Mouse (Mus musculus): ENCODE results near the gene Hsd3b4. TPM values are rescaled to one million over a fixed set of nuclear protein-coding genes. Genes with fewer than 3 reads are reported as not detected.
"Not testable (repeated sequence)": the region's sequence is repeated elsewhere in the genome, so short reads cannot be mapped to it uniquely, and the experiment has no call there.

Gene Hsd3b4
- polyA plus RNA-seq, 1 experiment, result 0.22 TPM

DNA sequence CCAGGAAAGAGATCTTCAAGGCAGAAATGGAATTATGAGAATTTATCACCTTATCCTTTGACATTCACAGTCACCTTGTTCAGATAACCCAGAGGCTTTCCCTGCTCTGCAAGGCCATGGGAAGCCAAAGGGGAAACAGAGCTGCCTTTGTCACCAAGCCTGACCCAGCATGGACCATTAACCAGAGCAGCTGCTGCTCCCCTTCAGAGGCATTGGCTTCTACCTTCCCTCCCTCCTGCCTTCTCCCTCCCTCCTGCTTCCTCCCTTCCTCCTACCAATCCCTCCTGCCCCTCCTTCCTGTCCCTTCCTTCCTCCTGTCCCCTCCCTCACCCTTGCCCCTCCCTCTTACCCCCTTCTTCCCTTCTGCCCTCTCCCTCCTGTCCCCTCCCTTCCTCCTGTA, 16.1 kb downstream of the Hsd3b4 start:
- not testable (repeated sequence) for DNase-seq; H3K27ac ChIP-seq (ENCODE audit: control insufficient read depth, insufficient read depth, low read length); H3K4me1 ChIP-seq (replicated peaks; ENCODE audit: control insufficient read depth, insufficient read depth, low read length); H3K36me3 ChIP-seq (ENCODE audit: control insufficient read depth, insufficient read depth, low read length); H3K27me3 ChIP-seq (ENCODE audit: control insufficient read depth, insufficient read depth, low read length); H3K4me3 ChIP-seq (ENCODE audit: control insufficient read depth, insufficient read depth, low read length)

DNA sequence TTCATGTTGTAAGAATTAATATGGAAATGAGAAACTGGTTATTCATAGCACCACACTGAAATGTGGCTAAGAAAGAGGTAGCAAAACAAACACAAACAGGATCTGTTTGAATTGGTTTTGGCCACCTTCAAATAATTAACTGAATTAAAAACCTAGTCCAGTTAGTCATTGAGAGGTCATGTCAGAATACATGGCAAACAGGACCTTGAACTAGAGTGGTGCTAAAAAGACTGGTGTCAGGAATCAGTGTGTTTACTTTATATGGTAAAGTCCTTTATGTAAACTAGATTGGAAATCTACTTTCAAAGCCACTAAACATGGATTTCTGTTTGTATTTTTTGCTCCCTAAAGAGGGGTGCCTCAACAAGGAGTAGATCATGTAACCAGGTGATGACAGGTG, 38.8 kb downstream of the Hsd3b4 start:
- H3K27ac ChIP-seq (ENCODE audit: control insufficient read depth, insufficient read depth, low read length); H3K27me3 ChIP-seq (ENCODE audit: control insufficient read depth, insufficient read depth, low read length); H3K36me3 ChIP-seq (ENCODE audit: control insufficient read depth, insufficient read depth, low read length); H3K4me3 ChIP-seq (ENCODE audit: control insufficient read depth, insufficient read depth, low read length); DNase-seq; H3K4me1 ChIP-seq (replicated peaks; ENCODE audit: control insufficient read depth, insufficient read depth, low read length): not testable (repeated sequence)

DNA sequence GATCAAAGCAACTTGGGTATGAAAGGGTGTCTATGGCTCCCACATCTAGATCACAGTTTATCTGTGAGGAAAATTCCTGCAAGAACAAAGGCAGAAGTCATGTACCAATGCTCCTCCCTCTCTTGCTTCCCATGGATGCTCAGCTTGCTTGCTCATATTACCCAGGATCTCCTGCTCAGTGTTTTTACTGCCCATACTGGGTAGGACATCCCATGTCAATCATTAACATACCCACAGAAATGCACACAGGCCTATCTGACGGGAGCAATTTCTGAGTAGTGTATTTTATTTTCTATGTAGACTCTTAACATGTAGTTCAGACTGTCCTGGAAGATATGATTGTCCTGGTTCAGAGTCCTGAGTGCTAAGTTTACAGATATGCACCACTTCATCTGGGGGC, 39.3 kb downstream of the Hsd3b4 start:
- H3K4me1 ChIP-seq (replicated peaks; ENCODE audit: control insufficient read depth, insufficient read depth, low read length); H3K27me3 ChIP-seq (ENCODE audit: control insufficient read depth, insufficient read depth, low read length); H3K27ac ChIP-seq (ENCODE audit: control insufficient read depth, insufficient read depth, low read length); DNase-seq; H3K4me3 ChIP-seq (ENCODE audit: control insufficient read depth, insufficient read depth, low read length); H3K36me3 ChIP-seq (ENCODE audit: control insufficient read depth, insufficient read depth, low read length): not testable (repeated sequence)
- no CpG with 5 or more reads among the region's 1 CpGs for WGBS

DNA sequence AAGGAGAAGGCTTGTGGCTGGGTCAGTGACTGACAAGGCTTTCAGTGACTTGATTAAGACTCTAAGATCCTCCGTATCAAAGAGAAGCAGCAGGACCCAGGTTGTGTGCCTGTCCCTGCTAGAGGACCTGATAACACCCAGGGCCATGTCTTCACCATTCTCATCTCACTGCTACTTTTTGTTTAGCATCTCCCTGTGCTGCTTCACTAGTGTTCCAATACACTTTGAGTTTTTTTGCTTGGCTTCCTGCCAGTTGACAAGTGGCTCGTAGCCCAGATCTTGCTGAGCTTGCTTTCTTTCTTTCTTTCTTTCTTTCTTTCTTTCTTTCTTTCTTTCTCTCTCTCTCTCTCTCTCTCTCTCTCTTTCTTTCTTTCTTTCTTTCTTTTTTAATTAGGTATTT, 41.0 kb downstream of the Hsd3b4 start:
- not testable (repeated sequence) for H3K36me3 ChIP-seq (ENCODE audit: control insufficient read depth, insufficient read depth, low read length); H3K4me1 ChIP-seq (replicated peaks; ENCODE audit: control insufficient read depth, insufficient read depth, low read length); DNase-seq; H3K4me3 ChIP-seq (ENCODE audit: control insufficient read depth, insufficient read depth, low read length); H3K27me3 ChIP-seq (ENCODE audit: control insufficient read depth, insufficient read depth, low read length); H3K27ac ChIP-seq (ENCODE audit: control insufficient read depth, insufficient read depth, low read length)
- 80% methylated on average over 1 of the region's 2 CpGs for WGBS

DNA sequence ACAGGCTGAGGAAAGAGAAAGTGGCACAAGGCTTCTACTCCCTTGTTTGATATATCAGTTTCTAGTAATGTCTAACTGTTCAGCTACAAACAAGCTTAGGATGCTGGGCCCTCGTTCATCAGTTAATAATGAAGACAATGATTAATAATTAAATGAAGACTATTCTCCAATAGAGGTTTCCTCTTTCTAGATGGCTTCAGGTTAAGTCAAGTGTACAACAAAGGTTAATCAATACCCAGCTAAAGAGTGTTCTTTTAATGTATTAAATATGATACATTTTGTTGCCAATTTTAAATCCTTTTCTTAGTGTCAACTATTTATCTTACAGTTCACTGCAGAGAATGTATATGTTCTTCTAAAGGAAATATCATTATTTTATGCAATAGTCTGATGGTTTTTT, 53.3 kb downstream of the Hsd3b4 start, which contains the start of gene Gm4450:
Gene Gm4450 (minus strand): TSS at position 101 of the 400 bp plus-strand sequence.
- not testable (repeated sequence) for DNase-seq; H3K4me1 ChIP-seq (replicated peaks; ENCODE audit: control insufficient read depth, insufficient read depth, low read length); H3K27me3 ChIP-seq (ENCODE audit: control insufficient read depth, insufficient read depth, low read length); H3K4me3 ChIP-seq (ENCODE audit: control insufficient read depth, insufficient read depth, low read length); H3K27ac ChIP-seq (ENCODE audit: control insufficient read depth, insufficient read depth, low read length); H3K36me3 ChIP-seq (ENCODE audit: control insufficient read depth, insufficient read depth, low read length)
- 91% methylated on average over 1 of the region's 1 CpGs for WGBS

DNA sequence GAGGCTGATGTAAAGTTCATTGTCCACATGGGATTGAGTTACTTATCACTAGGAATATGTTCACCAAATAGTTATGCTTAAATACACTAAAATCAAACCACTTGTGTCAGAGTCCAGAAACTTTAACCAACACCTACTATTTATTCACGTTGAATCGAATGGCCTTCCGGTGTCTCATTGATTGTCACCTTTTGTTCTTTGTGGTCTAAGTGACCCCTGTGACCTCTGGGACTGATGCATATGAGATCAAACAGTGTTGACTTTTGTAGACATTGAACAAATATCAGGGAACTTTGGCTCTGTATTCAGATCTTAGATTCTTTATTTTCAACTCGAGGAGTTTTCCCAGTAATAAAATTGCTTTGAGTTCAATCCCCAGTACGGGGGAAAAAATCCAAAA, 56.5 kb downstream of the Hsd3b4 start:
- H3K4me3 ChIP-seq (ENCODE audit: control insufficient read depth, insufficient read depth, low read length); H3K27ac ChIP-seq (ENCODE audit: control insufficient read depth, insufficient read depth, low read length); H3K4me1 ChIP-seq (replicated peaks; ENCODE audit: control insufficient read depth, insufficient read depth, low read length); H3K36me3 ChIP-seq (ENCODE audit: control insufficient read depth, insufficient read depth, low read length); H3K27me3 ChIP-seq (ENCODE audit: control insufficient read depth, insufficient read depth, low read length); DNase-seq: not testable (repeated sequence)
- WGBS, result 86% methylated on average over 5 of the region's 5 CpGs

Other genes starting within 250 kb of the Hsd3b4 start
- gene Hmgcs2, start 230.1 kb downstream of the Hsd3b4 start, polyA plus RNA-seq (2012; rRNA removed), result 8.8 and 9.9 TPM in 2 replicates
- gene Phgdh, start 170.5 kb downstream of the Hsd3b4 start, polyA plus RNA-seq (2012; rRNA removed), result 213 and 232 TPM in 2 replicates
- 0.66 and 0.96 TPM in 2 replicates for gene Zfp697, start 128.1 kb downstream of the Hsd3b4 start, polyA plus RNA-seq (2012; rRNA removed)
- gene Gm4450, start 53.4 kb downstream of the Hsd3b4 start, polyA plus RNA-seq (2012; rRNA removed), result not detected in 2 replicates
- gene Gm10681, start 78.3 kb upstream of the Hsd3b4 start, polyA plus RNA-seq (2012; rRNA removed), result 0.22 TPM in 1 of 2 replicates, not detected in the other
- not detected in 2 replicates for gene Hsd3b5, start 119.7 kb upstream of the Hsd3b4 start, polyA plus RNA-seq (2012; rRNA removed)
- not detected in 2 replicates for gene Hsd3b2, start 214.0 kb upstream of the Hsd3b4 start, polyA plus RNA-seq (2012; rRNA removed)